Mouse (Mus musculus): ENCODE data around the gene Ndufaf8. TPM values are rescaled to one million over a fixed set of nuclear protein-coding genes. Genes with fewer than 3 reads are reported as not detected.

Ndufaf8 gene
- polyA plus RNA-seq, 1 experiment from 2014 or later: 49.7 TPM

DNA sequence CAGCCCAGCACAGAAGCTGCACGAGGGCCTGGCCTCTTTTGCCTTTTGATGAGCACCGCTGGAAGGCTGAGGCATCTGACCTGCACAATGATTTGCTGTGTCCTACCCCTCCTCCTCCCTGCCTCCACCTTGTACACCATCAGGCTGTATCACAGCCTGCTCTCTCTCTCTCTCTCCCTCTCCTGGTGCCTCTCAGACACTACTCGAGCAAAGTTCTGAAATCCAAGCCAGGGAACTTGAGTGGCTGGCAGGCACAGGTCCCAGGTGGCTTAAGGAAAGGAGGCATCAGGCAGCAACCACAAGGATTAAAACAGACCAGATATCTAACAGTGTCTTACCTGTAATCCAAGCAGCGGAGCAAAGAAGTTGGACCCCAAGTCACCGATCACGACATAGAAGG lies 41.5 kb downstream of the Ndufaf8 start:
- H3K27ac ChIP-seq (replicated peaks): no peak overlapping the region
- WGBS: 72% methylated on average over 6 of the region's 6 CpGs
- H3K9me3 ChIP-seq: no peaks in the 10 kb centered on the region
- peaks cover 25% of the 10 kb centered on the region for H3K4me1 ChIP-seq
- H3K9ac ChIP-seq (replicated peaks): no peak overlapping the region
- no peak for ATAC-seq (replicated peaks)
- peaks cover 2% of the 10 kb centered on the region; the same call in 1 of the 2 replicates for H3K36me3 ChIP-seq
- no peaks in the 10 kb centered on the region for H3K27me3 ChIP-seq
- H3K4me2 ChIP-seq (replicated peaks): no peak overlapping the region
- H3K4me3 ChIP-seq: no peak overlapping the region

DNA sequence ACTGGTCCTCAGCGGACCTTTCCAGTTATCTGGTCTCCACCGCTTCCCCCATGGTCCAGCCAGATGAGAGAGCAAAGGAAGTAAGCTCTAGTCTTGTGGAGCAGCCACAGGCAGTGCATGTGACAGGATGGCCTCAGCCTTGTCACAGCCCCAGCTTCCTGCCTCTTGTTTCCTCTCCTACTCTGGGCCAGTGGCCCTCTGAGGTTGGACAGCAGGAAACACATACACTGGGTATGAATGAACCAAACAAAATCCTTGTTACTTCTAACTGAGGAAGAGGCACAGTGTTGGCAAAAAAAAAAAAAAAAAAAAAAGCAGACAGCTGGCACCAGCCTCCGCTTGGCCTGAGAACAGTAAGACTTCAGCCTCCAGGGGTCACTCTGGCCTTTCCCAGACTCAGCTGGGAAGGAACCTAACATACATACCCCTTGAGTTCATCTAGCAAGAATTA lies 43.9 kb downstream of the Ndufaf8 start:
- ATAC-seq (replicated peaks): no peak
- 73% methylated on average over 3 of the region's 3 CpGs for WGBS
- H3K27ac ChIP-seq (replicated peaks): no peak overlapping the region

DNA sequence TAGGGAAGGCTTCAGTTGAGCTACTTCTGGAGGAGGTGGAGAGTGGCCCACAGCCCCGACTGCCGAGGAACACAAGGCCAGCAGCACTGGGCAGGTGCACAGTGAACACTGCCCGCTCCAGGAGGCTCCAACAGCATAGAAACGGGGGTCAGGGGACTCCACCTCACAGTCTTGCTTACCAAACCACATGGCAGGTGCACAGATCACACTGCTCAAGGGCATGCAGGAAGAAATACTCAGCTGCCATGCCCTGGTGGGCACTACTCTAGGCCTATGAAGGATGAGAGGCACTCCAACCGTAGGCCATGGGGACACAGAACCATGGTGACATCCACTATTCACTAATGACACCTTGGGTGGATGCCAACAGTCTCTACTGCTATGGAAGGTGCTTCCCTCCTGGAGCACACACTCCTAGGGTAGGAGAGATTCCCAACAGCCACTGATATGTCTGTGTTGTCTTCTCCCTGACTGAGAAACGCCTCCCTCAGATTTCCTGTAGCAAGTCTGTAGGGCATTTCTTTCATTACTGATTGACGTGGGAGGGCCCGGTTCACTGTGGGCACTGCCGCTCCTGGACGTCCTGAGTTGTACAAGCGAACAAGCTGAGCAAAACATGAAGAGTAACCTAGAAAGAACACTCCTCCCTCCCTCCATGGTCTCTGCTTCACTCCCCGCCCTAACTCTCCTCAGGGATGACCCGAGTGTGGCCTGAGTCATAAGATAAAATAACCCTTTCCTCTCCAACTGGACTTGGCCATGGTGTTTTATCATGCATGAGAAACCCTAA lies 45.2 kb downstream of the Ndufaf8 start:
- Histone ChIP-seq H3K36me3 (no peaks in the 10 kb centered on the region), H3K9ac (replicated peaks) (no peak overlapping the region), H3K9me3 (no peaks in the 10 kb centered on the region), H3K27ac (replicated peaks) (no peak overlapping the region), H3K4me3 (no peak overlapping the region), H3K4me2 (replicated peaks) (no peak overlapping the region), H3K27me3 (no peaks in the 10 kb centered on the region), H3K4me1 (peaks cover 6% of the 10 kb centered on the region)
- WGBS: 80% methylated on average over 13 of the region's 13 CpGs
- no peak for ATAC-seq (replicated peaks)

More for the DNA sequence above, 43.9 kb downstream of the Ndufaf8 start:
- Histone ChIP-seq H3K4me3 (no peak overlapping the region), H3K36me3 (no peaks in the 10 kb centered on the region), H3K9me3 (no peaks in the 10 kb centered on the region), H3K27me3 (no peaks in the 10 kb centered on the region), H3K9ac (replicated peaks) (no peak overlapping the region), H3K4me2 (replicated peaks) (no peak overlapping the region), H3K4me1 (peaks cover 10% of the 10 kb centered on the region; the same call in 1 of the 2 replicates)

DNA sequence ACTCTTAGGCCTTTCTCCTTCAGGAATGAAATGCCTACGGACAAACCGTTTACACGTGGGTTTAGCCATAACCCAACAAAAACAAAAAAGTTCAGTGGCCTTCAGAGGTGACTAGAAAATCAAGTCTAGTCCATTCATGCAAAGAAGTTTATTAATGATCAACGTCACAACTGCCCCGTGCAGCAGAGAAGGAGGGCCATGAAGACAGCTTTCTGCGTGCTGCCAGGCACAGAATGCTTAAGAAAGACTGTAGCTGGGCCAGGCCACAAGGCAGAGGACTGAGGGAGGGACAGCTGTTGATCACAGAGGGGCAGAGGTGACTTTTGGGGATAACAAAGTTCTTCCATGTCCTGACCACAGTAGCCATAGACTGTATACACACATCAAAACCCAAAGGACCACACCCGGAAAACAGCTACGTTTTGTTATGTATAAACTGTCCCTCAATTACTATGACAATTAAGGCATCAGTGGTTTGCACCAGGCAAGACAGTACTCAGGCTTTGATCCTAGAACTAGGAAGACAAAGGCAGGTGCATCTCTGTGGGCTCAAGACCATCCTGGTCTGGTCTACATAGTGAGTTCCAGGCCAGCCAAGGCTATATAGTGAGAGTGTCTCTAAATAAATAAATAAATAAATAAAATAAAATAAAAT lies 49.6 kb downstream of the Ndufaf8 start:
- Histone ChIP-seq H3K27me3 (no peaks in the 10 kb centered on the region), H3K9ac (replicated peaks) (no peak overlapping the region), H3K4me2 (replicated peaks) (no peak overlapping the region), H3K36me3 (no peaks in the 10 kb centered on the region), H3K4me3 (no peak overlapping the region), H3K27ac (replicated peaks) (no peak overlapping the region), H3K4me1 (peaks cover 22% of the 10 kb centered on the region), H3K9me3 (no peaks in the 10 kb centered on the region)
- 91% methylated on average over 8 of the region's 8 CpGs for WGBS
- ATAC-seq (replicated peaks): no peak

DNA sequence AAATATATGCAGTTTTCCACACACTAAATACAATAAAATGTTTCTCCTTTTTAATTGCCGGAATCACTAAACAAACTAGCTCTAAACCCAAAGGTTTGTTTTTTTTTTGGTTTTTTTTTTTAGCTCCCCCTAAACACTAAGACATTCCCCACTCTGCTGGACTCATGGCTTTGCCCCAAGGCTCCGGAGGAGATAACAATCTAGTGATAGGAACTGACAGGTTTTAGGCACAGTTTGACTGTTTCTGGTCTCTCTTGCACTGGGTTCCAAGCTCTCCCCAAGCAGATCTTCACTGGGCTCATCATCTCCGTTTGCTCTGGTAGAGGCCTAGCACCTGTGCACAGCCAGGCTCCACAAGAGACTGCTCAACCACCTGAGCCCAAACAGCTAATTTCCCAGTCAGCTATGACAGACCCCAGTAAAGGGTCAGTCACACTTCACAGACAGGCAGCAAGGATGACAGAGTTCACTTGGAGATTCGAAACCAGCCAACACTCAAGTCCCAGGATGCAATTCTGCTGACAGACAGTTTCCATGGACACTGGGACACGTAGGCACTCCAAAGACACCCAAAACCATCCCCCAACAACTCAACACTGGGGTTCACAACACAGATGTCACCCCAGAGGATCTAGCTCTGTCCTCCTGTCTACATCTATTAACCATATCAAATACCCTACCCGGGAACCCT lies 50.9 kb downstream of the Ndufaf8 start:
- peak overlapping the region; percentile 82; the same call in 1 of the 2 replicates for H3K27ac ChIP-seq (replicated peaks)
- ATAC-seq (replicated peaks): no peak
- H3K4me3 ChIP-seq: peak overlapping the region; percentile 86
- peaks cover 16% of the 10 kb centered on the region for H3K4me1 ChIP-seq
- H3K36me3 ChIP-seq: no peaks in the 10 kb centered on the region
- peak overlapping the region; percentile 56 for H3K4me2 ChIP-seq (replicated peaks)
- H3K9me3 ChIP-seq: no peaks in the 10 kb centered on the region
- no peaks in the 10 kb centered on the region for H3K27me3 ChIP-seq
- 49% methylated on average over 6 of the region's 6 CpGs for WGBS
- peak overlapping the region; percentile 75 for H3K9ac ChIP-seq (replicated peaks)

Small RNA genes lying within 50 kb of the gene (microRNA-seq; reads per million reads assigned to microRNA genes)
- gene Gm25948: not detected

Other genes starting within 250 kb of the Ndufaf8 start
- gene Chmp6, start 185.5 kb upstream of the Ndufaf8 start, polyA plus RNA-seq (2015; fragmentation: Nextera tagmentation; extraction: Ambion mirVana): 94.2 and 95.7 TPM in 2 replicates
- gene Baiap2, start 156.2 kb upstream of the Ndufaf8 start, polyA plus RNA-seq (2015; fragmentation: Nextera tagmentation; extraction: Ambion mirVana): 28.1 and 34.0 TPM in 2 replicates
- gene Aatk, start 51.8 kb upstream of the Ndufaf8 start, polyA plus RNA-seq (2015; fragmentation: Nextera tagmentation; extraction: Ambion mirVana): 21.9 and 22.5 TPM in 2 replicates
- 34.6 and 35.0 TPM in 2 replicates for gene Cep131, start 12.1 kb upstream of the Ndufaf8 start, polyA plus RNA-seq (2015; fragmentation: Nextera tagmentation; extraction: Ambion mirVana)
- gene Tepsin, start 197 bp upstream of the Ndufaf8 start, polyA plus RNA-seq (2015; fragmentation: Nextera tagmentation; extraction: Ambion mirVana): 18.7 and 21.9 TPM in 2 replicates
- gene Slc38a10, start 52.4 kb downstream of the Ndufaf8 start, polyA plus RNA-seq (2015; fragmentation: Nextera tagmentation; extraction: Ambion mirVana): 97.7 and 98.9 TPM in 2 replicates
- gene Bahcc1, start 134.0 kb downstream of the Ndufaf8 start, polyA plus RNA-seq (2015; fragmentation: Nextera tagmentation; extraction: Ambion mirVana): 15.4 and 16.1 TPM in 2 replicates
- 3,835 and 3,917 TPM in 2 replicates for gene Actg1, start 249.6 kb downstream of the Ndufaf8 start, polyA plus RNA-seq (2015; fragmentation: Nextera tagmentation; extraction: Ambion mirVana)